Mouse (Mus musculus): ENCODE results near the gene Nfkb2. TPM values are rescaled to one million over a fixed set of nuclear protein-coding genes. Genes with fewer than 3 reads are reported as not detected.

Gene Nfkb2
- total and polyA plus RNA-seq, 2 experiments from 2014 or later, result 1.3 to 2.2 TPM

DNA sequence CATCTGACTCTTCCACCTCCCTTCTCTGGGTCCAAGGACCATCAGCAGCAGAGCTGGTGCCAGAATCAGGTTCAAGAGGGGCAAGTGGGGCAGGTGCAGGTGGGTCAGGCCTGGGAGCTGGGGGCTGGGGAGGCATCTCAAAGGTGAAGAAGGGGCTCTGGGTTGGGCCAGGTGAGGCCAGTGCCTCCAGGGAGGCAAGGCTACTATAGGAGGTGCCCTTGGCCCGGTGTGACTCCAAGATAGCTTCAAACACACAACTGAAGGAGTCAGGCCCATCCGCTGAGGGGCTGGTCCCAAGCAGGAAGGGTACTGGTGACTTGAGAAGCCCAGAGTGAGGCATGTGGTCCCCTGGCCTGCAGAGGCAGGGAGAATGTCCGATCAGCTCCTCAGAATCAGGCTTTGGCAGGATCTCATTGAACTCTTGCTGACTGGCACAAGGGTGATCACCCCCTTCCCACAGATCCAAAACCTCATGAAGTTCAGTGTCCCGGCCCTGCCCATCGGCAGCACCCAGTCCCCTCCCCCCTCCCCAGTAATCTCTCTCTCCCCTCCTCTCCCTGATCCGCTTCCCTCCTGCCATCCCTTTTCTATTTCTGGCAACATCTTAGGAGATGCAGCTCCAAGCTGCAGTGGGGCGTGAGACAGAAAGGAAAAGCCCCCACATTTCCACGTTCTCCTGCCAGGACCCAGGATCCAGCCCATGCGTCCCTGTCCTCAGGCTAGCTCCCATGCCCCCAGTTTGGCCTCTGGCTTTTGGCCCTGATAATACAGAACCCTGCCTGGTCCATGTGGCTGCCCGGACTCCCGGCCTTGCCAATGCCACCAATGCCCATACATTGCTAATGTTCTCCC, 18.2 kb downstream of the Nfkb2 start:
- H3K4me1 ChIP-seq (ENCODE audit: insufficient read depth), result peaks cover 27% of the 10 kb centered on the region
- H3K9ac ChIP-seq, result 0 out of 2 replicates have a peak overlapping the region, but pooled peaks have one; percentile 33
- peak overlapping the region; percentile 66 for H3K27ac ChIP-seq (ENCODE audit: low read depth, low read length)
- peaks cover 9% of the 10 kb centered on the region; the same call in 1 of the 2 replicates for H3K36me3 ChIP-seq (ENCODE audit: insufficient read depth)
- DNase-seq, result no peak
- H3K27me3 ChIP-seq (ENCODE audit: insufficient read depth, low read length), result no peaks in the 10 kb centered on the region
- no peak for ATAC-seq
- H3K4me2 ChIP-seq (ENCODE audit: low read depth), result peak overlapping the region; percentile 35
- WGBS, result 50% methylated on average over 11 of the region's 11 CpGs
- H3K4me3 ChIP-seq (ENCODE audit: low read depth, low read length), result no peak overlapping the region
- H3K9me3 ChIP-seq (ENCODE audit: low read length), result no peaks in the 10 kb centered on the region
- no peak for TF ChIP-seq CTCF (IDR thresholded peaks at IDR 0.05; ENCODE audit: low read depth)

DNA sequence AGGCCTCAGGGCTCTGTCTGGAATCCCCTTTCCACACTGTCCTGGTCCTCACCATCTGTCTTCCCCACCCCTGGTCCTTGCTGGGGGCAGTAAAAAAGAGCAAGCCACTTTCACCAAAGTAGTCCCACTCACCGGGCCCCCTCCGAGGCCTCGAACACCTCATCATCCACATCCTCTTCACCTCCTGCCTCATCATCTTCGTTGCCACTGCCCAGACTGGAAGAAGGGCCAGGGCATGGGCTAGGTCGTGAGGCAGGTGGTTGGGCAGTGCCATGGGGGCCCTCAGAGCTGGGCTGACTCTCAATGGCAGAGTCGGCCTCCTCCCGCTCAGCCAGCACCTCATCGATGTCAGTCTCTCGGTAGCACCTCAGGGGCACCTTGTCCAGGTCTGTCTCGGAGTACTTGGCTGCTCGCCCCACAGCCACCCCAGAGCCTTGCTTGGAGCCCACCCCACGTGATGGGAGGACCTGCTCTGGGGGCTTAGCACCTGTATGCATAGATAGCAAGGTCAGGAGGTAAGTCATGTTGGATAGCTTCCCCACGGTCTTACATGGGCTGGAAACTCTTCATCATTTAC, 19.0 kb downstream of the Nfkb2 start:
- Histone ChIP-seq H3K4me1 (ENCODE audit: insufficient read depth) (peaks cover 26% of the 10 kb centered on the region), H3K4me2 (ENCODE audit: low read depth) (peak overlapping the region; percentile 35; the same call in 1 of the 2 replicates), H3K9ac (0 out of 2 replicates have a peak overlapping the region, but pooled peaks have one; percentile 25), H3K36me3 (ENCODE audit: insufficient read depth) (peaks cover 9% of the 10 kb centered on the region; the same call in 1 of the 2 replicates), H3K27ac (ENCODE audit: low read depth, low read length) (no peak overlapping the region), H3K9me3 (ENCODE audit: low read length) (no peaks in the 10 kb centered on the region), H3K4me3 (ENCODE audit: low read depth, low read length) (no peak overlapping the region), H3K27me3 (ENCODE audit: insufficient read depth, low read length) (no peaks in the 10 kb centered on the region)
- WGBS, result 83% methylated on average over 13 of the region's 13 CpGs
- no peak for DNase-seq
- no peak for TF ChIP-seq CTCF (IDR thresholded peaks at IDR 0.05; ENCODE audit: low read depth)
- no peak for ATAC-seq

DNA sequence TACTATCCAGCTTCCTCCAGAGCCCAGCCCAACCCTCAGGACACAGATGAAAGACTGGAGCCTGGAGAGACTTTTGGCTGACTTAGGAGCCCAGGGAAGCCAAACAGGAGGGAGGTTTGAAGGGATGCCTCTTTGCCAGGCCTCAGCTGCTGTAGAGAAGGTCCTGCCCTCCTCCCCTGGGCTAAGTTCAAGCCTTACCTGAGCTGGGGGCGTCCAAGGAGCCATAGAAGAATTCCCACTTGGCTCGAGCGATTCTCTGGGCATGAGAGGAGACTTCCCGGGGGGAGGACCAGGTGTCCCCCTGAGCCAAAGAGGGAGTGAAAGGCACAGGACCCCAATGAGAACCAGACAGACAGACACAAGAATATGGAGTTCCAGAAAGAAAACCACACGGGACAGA, 19.6 kb downstream of the Nfkb2 start:
- DNase-seq, result no peak
- no peak overlapping the region for H3K4me2 ChIP-seq (ENCODE audit: low read depth)
- WGBS, result 65% methylated on average over 5 of the region's 5 CpGs
- H3K9me3 ChIP-seq (ENCODE audit: low read length), result no peaks in the 10 kb centered on the region
- TF ChIP-seq CTCF (IDR thresholded peaks at IDR 0.05; ENCODE audit: low read depth), result no peak
- H3K4me3 ChIP-seq (ENCODE audit: low read depth, low read length), result no peak overlapping the region
- no peak overlapping the region for H3K27ac ChIP-seq (ENCODE audit: low read depth, low read length)
- H3K36me3 ChIP-seq (ENCODE audit: insufficient read depth), result peaks cover 9% of the 10 kb centered on the region; the same call in 1 of the 2 replicates
- H3K4me1 ChIP-seq (ENCODE audit: insufficient read depth), result peaks cover 21% of the 10 kb centered on the region
- H3K27me3 ChIP-seq (ENCODE audit: insufficient read depth, low read length), result no peaks in the 10 kb centered on the region
- no peak for ATAC-seq
- no peak overlapping the region for H3K9ac ChIP-seq

DNA sequence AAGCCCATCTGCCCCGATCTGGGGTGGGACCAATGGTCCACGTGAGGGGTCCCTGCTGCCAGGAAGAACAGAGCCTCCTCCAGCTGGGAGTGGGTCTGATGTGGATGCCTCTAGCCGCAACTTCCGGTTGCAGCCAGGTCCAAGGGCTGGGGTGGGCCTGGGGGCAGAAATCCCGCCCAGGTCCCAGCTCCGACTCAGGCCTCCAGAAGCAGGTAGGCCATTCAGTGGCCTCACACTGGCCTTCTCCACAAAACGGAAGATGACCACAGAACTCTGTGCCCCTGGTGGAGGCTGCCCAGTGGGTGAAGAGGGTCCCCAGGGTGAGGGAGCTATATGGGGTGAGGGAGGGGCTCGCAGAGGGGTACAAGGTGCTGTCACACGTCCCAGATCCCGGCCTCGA, 20.2 kb downstream of the Nfkb2 start:
- no peaks in the 10 kb centered on the region for H3K9me3 ChIP-seq (ENCODE audit: low read length)
- no peak for DNase-seq
- no peak overlapping the region for H3K9ac ChIP-seq
- H3K27me3 ChIP-seq (ENCODE audit: insufficient read depth, low read length), result no peaks in the 10 kb centered on the region
- no peak for TF ChIP-seq CTCF (IDR thresholded peaks at IDR 0.05; ENCODE audit: low read depth)
- no peak for ATAC-seq
- H3K4me2 ChIP-seq (ENCODE audit: low read depth), result peak overlapping the region; percentile 95
- H3K36me3 ChIP-seq (ENCODE audit: insufficient read depth), result peaks cover 9% of the 10 kb centered on the region; the same call in 1 of the 2 replicates
- peaks cover 20% of the 10 kb centered on the region for H3K4me1 ChIP-seq (ENCODE audit: insufficient read depth)
- H3K27ac ChIP-seq (ENCODE audit: low read depth, low read length), result no peak overlapping the region
- no peak overlapping the region for H3K4me3 ChIP-seq (ENCODE audit: low read depth, low read length)
- 72% methylated on average over 11 of the region's 11 CpGs for WGBS

DNA sequence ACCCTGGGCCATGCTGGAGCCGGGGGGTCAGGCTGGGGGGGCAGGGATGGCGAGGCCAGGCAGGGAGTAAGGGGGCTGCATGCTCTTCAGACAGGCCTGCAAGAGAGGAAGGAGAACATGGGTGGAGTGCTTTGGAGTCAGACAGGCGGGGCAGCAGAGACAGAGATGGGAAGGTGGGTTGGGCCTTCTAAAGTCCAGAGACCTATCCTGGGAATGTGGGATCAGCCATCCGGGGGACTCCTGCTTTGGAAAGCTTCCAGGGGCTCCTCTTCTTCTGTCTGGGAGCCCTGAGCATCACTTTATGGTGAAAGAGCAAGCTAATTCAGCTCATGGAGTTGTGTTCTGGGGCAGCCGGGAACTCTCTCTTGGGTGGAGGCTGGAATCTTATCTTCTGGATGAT, 20.8 kb downstream of the Nfkb2 start:
- Histone ChIP-seq H3K27ac (ENCODE audit: low read depth, low read length) (no peak overlapping the region), H3K4me1 (ENCODE audit: insufficient read depth) (peaks cover 21% of the 10 kb centered on the region), H3K36me3 (ENCODE audit: insufficient read depth) (peaks cover 9% of the 10 kb centered on the region; the same call in 1 of the 2 replicates), H3K27me3 (ENCODE audit: insufficient read depth, low read length) (no peaks in the 10 kb centered on the region), H3K9me3 (ENCODE audit: low read length) (no peaks in the 10 kb centered on the region), H3K9ac (0 out of 2 replicates have a peak overlapping the region, but pooled peaks have one; percentile 10), H3K4me2 (ENCODE audit: low read depth) (peak overlapping the region; percentile 95), H3K4me3 (ENCODE audit: low read depth, low read length) (peak overlapping the region; percentile 69)
- no peak for TF ChIP-seq CTCF (IDR thresholded peaks at IDR 0.05; ENCODE audit: low read depth)
- no peak for DNase-seq
- ATAC-seq, result no peak
- 73% methylated on average over 5 of the region's 5 CpGs for WGBS

DNA sequence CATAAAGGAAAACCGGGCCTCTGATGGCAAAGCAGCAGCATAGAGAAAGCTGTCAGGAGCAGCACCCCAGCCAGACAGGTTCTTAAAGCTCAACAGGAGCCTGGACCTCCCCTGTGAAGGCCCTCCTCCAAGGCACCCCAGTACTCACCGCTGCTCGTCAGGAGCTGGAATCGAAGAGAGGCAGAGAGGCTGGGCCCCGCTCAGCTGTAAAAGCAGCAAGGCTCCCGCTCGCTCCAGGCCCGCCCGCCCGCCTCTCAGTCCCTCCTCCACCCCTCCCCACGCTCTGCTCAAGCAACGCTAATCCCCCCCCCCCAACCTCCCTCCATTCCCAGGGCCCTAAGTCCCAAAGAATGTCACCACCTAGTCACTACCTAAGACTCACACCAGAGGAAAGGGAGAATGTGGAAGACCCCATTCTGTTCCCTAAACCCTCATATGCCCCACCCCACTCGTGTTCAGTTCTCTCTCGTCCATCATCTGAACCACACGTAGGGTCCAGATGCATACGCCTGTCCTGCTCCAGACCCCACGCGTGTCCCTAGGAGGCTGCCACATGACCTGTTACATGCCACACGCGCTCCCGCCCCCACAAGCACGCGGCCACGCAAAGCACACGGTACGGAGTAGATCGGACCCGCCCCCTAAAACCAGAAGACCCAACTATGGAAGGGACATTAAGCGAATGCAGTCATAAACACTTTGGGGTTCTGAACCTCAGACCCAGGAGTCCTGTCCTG, 22.1 kb downstream of the Nfkb2 start:
- no peak for ATAC-seq
- 5% methylated on average over 29 of the region's 29 CpGs for WGBS
- peak; percentile 67 for DNase-seq

More for the DNA sequence above, 22.1 kb downstream of the Nfkb2 start:
- H3K4me3 ChIP-seq (ENCODE audit: low read depth, low read length), result peak overlapping the region; percentile 69
- peaks cover 21% of the 10 kb centered on the region for H3K36me3 ChIP-seq (ENCODE audit: insufficient read depth)
- TF ChIP-seq CTCF (IDR thresholded peaks at IDR 0.05; ENCODE audit: low read depth), result no peak
- H3K9me3 ChIP-seq (ENCODE audit: low read length), result no peaks in the 10 kb centered on the region
- H3K9ac ChIP-seq, result peak overlapping the region; percentile 74
- H3K27ac ChIP-seq (ENCODE audit: low read depth, low read length), result peak overlapping the region; percentile 97
- H3K27me3 ChIP-seq (ENCODE audit: insufficient read depth, low read length), result no peaks in the 10 kb centered on the region
- peaks cover 19% of the 10 kb centered on the region for H3K4me1 ChIP-seq (ENCODE audit: insufficient read depth)
- H3K4me2 ChIP-seq (ENCODE audit: low read depth), result peak overlapping the region; percentile 95
